Mouse (Mus musculus): ENCODE measurements around the gene Gm20521.
"Not testable (repeated sequence)": the region's sequence is repeated elsewhere in the genome, so short reads cannot be mapped to it uniquely, and the experiment has no call there.

The Gm20521 gene

DNA sequence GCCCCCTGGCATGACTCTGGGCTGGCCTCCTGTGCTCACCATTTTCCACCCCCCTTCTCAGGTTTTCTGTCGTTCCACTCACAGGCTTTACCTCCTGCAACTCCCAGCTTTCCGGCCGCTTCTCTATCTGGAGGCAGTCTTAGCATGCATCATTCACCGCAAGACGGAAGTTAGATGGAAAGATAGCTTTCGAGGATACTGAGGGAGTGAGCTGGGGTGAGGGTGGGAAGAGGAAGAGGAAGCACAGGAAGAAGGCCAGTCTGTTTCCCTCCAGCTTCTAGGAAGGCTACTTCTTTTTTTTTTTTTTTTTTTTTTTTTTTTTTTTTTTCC, 53.6 kb downstream of the Gm20521 start:
- DNase-seq (ENCODE audit: low spot score) = no peak

DNA sequence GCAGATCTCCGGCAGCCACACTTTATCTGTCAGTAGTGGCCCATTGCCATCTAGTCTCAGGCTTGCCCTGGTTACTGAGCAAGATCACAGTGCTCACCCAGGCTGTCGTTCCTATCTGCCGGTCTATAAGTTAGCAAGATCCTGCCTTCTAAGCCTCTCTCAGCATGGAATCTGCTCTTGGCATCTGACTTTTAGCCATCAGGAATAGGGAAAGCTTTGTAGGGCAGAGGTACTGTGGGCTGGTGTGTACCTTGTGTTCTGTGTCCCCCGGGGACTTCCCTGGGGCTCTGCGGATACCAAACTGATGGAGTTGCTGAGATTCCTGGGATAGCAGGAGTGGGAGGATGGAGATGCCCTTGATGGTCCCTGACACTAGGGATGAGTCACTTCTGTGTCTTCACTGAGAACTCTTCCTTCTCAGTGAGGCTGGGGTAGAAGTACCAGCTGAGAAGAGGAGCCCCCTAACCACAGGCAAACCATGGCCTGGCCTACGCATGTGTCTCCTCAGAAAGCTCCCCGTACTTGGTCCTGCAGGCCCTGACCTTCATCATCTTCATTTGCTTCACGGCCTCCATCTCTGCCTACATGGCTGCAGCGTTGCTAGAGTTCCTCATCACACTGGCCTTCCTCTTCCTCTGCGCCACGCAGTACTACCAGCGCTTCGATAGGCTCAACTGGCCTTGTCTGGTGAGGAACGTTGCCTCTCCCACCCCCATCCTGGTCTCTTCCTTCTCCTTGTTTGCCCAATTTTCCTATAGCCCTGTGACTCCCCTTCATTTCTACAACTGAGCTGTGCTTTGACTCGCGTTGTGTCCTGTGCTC, 54.3 kb downstream of the Gm20521 start:
- no peak for DNase-seq (ENCODE audit: low spot score)

DNA sequence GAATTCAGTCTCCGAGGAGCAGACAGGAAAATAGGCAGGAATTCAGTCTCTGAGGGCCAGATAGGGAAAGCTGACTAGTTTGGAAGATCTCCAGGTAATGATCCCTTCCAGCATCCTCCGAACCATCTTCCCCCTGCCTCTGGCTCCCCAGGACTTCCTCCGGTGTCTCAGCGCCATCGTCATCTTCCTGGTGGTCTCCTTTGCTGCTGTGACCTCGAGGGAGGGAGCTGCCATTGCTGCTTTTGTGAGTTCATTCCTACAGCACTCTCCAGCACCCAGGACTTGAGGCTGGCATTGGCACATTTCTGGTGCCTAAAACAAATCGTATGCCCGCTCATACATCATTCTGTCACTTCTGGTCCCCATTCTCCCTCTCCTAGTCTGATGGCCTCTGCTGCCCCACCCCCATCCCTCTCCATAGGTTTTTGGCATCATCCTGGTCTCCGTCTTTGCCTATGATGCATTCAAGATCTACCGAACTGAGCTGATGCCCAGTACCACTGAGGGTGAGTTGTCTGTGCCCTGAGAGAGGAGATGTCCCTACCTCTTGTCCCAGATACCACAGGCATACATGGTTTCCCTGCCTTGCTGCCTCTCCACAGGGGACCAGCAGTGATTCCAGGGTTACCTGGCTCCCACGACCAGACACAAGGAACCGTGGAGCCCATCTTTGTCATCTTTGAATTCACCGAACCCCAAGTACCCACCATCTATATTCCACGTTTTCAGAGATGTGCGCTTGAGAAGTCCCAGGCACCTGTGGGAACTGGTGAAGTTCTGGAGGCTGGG, 55.4 kb downstream of the Gm20521 start:
- no peak for DNase-seq (ENCODE audit: low spot score)

DNA sequence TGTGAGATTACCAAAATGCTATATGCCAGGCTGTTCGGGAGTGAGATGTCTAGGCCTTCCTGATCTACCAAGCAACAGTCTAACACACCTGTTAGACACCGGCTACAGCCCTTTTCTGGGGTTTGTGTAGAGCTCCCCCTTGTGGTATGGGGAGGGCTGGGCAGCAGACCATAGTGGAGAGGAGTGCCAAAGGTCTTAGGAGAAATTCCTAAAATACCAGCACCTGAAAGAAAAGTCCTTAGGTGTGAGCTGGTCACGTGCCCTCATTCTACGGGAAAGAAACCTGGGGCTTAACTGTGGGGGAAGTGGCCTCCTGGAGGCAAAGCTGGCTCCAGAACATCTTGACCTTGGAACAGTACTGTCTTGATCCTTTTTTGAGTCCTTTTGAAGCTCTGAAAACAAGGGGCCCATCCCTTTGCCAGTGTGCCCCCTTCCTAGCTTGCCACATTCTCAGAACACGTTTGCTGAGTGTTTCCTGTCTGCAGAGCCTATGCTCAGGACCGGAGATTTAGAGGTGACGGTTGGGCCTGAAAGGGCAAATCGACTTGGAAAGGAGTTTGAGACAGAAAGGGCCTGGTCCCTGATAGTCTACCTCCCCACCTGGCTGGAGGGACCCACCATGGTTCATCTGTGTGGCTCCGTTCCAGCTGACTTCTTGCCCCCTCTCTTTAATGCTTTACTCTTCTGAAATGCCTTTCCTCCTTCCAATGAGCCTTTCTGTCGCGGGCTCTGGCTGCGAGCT, 56.4 kb downstream of the Gm20521 start:
- DNase-seq (ENCODE audit: low spot score) = peak; percentile 40

DNA sequence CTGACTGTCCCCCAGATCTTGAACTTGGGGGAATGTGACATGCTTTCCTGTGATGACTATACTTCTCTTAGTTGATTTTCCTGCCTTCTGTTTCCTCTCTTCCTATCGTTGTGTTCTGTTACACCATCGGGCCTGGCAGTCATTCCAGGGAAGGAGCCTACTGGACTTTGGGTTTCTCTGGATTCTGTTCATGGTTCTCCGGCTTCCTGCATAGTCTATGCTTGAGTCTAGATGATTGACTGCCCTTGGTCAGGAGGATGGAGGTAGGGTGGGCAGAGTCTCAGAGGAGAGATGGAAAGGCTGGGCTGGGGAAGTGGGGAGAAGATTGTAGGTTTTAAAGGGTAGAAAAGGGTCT, 56.9 kb downstream of the Gm20521 start:
- no peak for DNase-seq (ENCODE audit: low spot score)

DNA sequence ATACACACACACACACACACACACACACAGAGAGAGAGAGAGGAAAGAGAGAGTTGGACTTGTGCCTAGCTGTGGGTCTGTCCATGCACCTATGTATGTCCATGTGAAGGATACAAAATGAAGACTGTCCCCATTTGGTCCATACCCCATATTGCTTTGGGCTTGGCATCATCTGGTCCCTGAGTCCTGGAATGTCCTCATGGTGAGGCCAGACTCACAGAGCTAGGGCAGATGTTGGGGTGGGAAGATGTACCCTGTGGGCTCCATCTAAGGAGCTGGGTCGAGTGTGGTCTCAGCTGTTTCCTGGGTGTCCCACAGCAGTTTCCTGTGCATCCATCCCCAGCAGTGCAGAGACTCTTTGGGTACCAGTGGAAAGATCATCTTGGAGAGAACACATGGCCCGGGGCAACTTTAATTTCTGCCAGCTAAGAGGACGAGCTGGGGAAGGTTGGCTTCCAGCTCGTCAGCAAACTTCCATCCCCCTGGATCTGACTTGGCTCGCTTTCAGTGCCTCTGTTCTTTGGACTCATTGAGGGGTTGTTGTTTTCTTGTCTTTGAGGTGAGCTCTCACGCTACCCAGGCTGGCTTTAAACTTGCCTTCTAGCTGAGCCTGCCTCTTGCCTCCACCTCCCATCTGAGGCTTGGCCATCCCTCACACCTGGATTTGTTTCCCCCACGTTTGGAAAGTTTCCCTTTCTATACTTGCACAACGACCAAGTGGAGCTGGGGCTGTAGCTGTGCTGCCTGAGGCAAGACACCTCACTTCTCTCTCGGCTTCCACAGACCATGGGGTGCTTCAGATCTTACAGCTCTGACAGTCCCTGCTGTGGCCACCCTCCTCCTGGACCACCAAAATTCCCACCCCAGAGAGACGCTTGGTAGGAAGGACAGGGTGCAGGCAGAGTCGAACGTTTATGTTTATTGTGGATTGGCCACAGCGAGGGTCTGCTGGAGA, 58.1 kb downstream of the Gm20521 start:
- no peak for DNase-seq (ENCODE audit: low spot score)

DNA sequence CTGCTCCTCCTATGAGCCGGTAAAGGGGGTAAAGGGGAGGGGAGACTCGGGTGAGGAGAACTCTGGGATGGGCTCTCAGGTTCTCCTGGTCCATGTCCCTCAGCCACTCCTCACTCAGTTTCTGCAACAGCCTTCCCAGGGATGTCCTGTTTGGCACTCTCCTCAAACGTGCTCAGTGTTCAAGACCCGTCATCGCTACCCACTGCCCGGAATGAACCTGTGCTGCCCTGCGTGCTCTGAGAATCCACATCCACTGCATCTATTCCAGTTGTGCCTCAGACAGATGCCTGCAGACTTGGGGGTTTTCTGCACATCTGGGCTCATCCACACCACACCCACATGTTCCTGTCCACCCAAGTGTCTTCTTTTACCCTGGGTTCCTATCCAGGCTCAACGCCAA, 59.2 kb downstream of the Gm20521 start:
- DNase-seq (ENCODE audit: low spot score) = no peak

DNA sequence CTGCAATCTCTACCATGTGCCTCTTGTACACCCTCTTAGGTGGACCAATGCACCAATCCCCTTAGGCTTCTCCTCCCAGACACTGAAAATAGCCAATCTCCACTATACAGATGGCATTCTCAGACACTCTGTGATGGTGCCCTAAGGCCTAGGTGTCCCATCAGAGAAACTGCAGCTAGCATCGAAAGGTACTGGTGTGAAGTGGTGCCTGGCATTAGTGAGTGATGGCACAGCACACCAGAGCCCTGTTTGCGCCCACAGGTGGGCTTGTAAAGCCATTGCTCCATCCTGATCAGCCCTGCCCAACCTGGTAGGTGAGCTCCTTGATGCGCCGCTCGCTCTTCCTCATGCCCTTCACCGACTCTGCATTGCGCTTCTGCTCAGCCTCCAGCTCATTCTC, 60.7 kb downstream of the Gm20521 start:
- DNase-seq (ENCODE audit: low spot score) = no peak

DNA sequence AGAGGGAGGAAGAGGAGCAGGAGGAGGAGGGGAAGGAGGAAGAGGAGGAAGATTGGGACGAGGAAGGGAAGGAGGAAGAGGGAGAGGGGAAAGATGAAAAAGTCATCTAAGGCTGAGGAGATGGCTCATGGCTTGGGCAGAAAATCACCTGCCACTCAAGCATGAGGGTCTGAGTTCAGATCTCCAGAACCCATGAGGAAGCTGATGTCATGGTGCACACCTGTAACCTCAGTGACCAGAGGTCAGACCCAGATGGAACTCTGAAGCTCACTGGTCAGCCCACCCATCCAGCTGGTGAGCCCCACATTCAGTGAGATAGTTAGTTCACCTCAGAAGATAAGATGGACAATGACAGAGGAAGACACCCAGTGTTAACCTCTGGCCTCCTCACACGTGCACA, 61.7 kb downstream of the Gm20521 start:
- DNase-seq (ENCODE audit: low spot score) = no peak

DNA sequence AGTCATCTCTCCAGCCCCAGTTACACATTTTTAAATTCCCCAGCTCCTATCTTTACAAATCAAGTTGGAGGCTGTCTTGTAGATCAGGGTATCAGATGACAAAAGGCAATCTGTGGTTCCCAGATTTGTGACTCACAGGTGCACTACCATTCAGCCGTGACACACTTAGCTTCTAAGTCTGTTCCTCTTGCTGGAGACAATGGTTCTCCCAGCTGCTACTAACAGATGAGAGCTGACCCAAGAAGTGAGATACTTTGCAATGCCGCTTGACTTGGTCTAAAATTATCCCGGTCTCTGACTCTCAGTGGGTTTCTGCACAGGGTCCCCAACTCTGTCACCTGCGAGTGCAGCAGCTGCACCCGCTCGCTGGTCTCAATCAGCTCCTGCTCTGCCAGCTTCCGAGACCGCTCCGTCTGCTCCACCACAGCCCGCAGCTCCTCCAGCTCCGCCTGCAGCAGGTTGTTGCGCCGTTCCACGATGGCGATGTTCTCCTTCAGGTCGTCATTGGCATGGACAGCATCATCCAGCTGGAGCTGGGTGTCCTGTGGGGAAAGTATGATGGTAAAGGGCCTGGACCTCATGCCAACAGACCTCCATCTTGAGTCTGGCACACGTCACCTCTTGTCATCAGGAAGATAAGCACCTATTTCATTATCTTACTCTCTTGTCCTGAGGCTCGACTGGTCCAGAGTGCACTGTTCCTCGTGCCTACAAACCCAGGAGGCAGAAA, 62.9 kb downstream of the Gm20521 start:
- DNase-seq (ENCODE audit: low spot score) = no peak

DNA sequence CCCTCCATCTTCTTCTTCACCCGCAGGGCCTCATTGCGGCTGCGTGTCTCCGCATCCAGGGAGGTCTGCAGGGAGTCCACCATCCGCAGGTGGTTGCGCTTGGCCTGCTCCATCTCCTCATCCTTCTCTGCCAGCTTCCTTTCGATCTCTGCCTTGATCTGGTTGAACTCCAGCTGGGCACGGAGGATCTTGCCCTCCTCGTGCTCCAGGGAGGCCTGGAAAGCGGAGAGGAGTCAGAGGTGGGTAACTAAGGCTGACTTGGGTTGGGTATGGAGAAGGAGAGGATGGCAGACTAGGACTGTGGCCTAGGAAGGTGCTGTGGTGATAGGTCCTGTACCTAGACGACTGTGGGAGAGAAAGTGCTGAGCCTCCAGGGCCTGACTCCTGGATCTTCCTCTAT, 63.8 kb downstream of the Gm20521 start:
- DNase-seq (ENCODE audit: low spot score) = not testable (repeated sequence)
